Mouse (Mus musculus) CH12.LX (cell line): ENCODE data around the gene Ccdc88c. TPM values are rescaled to one million over a fixed set of nuclear protein-coding genes. Genes with fewer than 3 reads are reported as not detected.
A peak's percentile ranks its signal among the peaks of the same experiment; 100 is the strongest.

Source experiments
- DNase-seq: peaks from one replicate; pipeline ENCODE4 v3.0.0-alpha.2; 2013; ENCODE audit errors: extremely low read depth
- H3K27ac ChIP-seq: 2 replicates; pipeline ENCODE4 v1.5.1; 2012; ENCODE audit warnings: low read depth, mild to moderate bottlenecking, control low read depth, moderate library complexity; ENCODE audit not compliant: insufficient read depth
- H3K27me3 ChIP-seq: replicated peaks from 2 replicates; pipeline ENCODE3; 2012; ENCODE audit warnings: inconsistent platforms
- H3K36me3 ChIP-seq, 2 experiments: replicated peaks in 1 of 2; 2 replicates each; pipeline versions ENCODE3 to v1.6.1; 2012; ENCODE audit warnings: inconsistent platforms in 1 of 2, low read length in 1 of 2, mild to moderate bottlenecking in 1 of 2, mixed read lengths in 1 of 2, moderate library complexity in 1 of 2; ENCODE audit not compliant: control insufficient read depth in 1 of 2, insufficient read depth in 1 of 2
- H3K4me1 ChIP-seq, 2 experiments: 2 replicates each; pipeline ENCODE4 v1.6.1; 2012; ENCODE audit warnings: inconsistent platforms in 1 of 2, moderate library complexity in 1 of 2; ENCODE audit not compliant: insufficient read depth in 2 of 2, control insufficient read depth in 1 of 2
- H3K4me2 ChIP-seq: 2 replicates; pipeline ENCODE4 v1.6.1; 2012; ENCODE audit warnings: low read depth, mild to moderate bottlenecking, control low read depth; ENCODE audit not compliant: poor library complexity, insufficient read depth, severe bottlenecking
- H3K4me3 ChIP-seq, 3 experiments: fragments of 150-350 bp in 1 of 3; sonication (generic) in 1 of 3; replicated peaks in 1 of 3; 2 replicates each; pipeline versions ENCODE3 to v1.5.1; 2011 to 2012; ENCODE audit warnings: low read depth in 2 of 3, low read length in 2 of 3, mild to moderate bottlenecking in 2 of 3, moderate library complexity in 2 of 3, control low read depth in 1 of 3, improper control_type of control experiment in 1 of 3, inconsistent platforms in 1 of 3, mixed read lengths in 1 of 3; ENCODE audit not compliant: poor library complexity in 1 of 3
- H3K79me2 ChIP-seq: replicated peaks from 2 replicates; pipeline ENCODE4 v1.6.1; 2012; ENCODE audit warnings: mild to moderate bottlenecking, moderate library complexity; ENCODE audit not compliant: control insufficient read depth, poor library complexity, insufficient read depth, severe bottlenecking; ENCODE audit errors: extremely low read depth
- H3K9ac ChIP-seq: 2 replicates; pipeline ENCODE4 v1.6.1; 2012; ENCODE audit warnings: low read depth, mild to moderate bottlenecking, control low read depth, moderate library complexity; ENCODE audit not compliant: insufficient read depth
- H3K9me3 ChIP-seq: replicated peaks from 2 replicates; pipeline ENCODE3; 2012; ENCODE audit warnings: low read length, inconsistent platforms, mixed read lengths
- CTCF ChIP-seq, 2 experiments: IDR thresholded peaks in 1 of 2; conservative IDR thresholded peaks in 1 of 2; 2 replicates each; pipeline ENCODE4 v1.5.1; 2011 to 2012; ENCODE audit warnings: low read depth in 2 of 2, low read length in 2 of 2, improper control_type of control experiment in 1 of 2, inconsistent platforms in 1 of 2, mild to moderate bottlenecking in 1 of 2, moderate library complexity in 1 of 2
- ELF1 ChIP-seq: IDR thresholded peaks from 2 replicates; pipeline ENCODE4 v1.6.1; 2014; ENCODE audit warnings: low read depth, mild to moderate bottlenecking, inconsistent platforms, low read length, improper control_type of control experiment
- GABPA ChIP-seq: IDR thresholded peaks from 2 replicates; pipeline ENCODE4 v1.6.1; 2012; ENCODE audit warnings: low read depth, low read length, improper control_type of control experiment, inconsistent platforms; ENCODE audit not compliant: insufficient replicate concordance
- KAT2A ChIP-seq: IDR thresholded peaks from 2 replicates; pipeline ENCODE4 v1.6.1; 2012; ENCODE audit warnings: low read length, improper control_type of control experiment, inconsistent platforms; ENCODE audit not compliant: insufficient replicate concordance
- MAFK ChIP-seq: IDR thresholded peaks from 2 replicates; pipeline ENCODE4 v1.6.1; 2011; ENCODE audit warnings: low read length, improper control_type of control experiment; ENCODE audit not compliant: insufficient replicate concordance
- MAZ ChIP-seq: IDR thresholded peaks from 2 replicates; pipeline ENCODE4 v1.6.1; 2012; ENCODE audit warnings: low read depth, mild to moderate bottlenecking, inconsistent platforms, low read length, improper control_type of control experiment, moderate library complexity
- MXI1 ChIP-seq: IDR thresholded peaks from 2 replicates; pipeline ENCODE4 v1.6.1; 2011; ENCODE audit warnings: mild to moderate bottlenecking, low read depth, low read length, improper control_type of control experiment
- MYC ChIP-seq: IDR thresholded peaks from 2 replicates; pipeline ENCODE4 v1.6.1; 2011; ENCODE audit warnings: low read depth, mild to moderate bottlenecking, improper control_type of control experiment, low read length
- NELFE ChIP-seq: IDR thresholded peaks from 2 replicates; pipeline ENCODE4 v1.6.1; 2011; ENCODE audit warnings: low read depth, low read length, improper control_type of control experiment
- NRF1 ChIP-seq: IDR thresholded peaks from 2 replicates; pipeline ENCODE4 v1.6.1; 2014; ENCODE audit warnings: low read depth, mild to moderate bottlenecking, inconsistent platforms, low read length, improper control_type of control experiment, moderate library complexity
- POLR2A ChIP-seq: IDR thresholded peaks from 2 replicates; pipeline ENCODE4 v1.6.1; 2011; ENCODE audit warnings: low read depth, mild to moderate bottlenecking, improper control_type of control experiment, low read length
- POLR2AphosphoS2 ChIP-seq: IDR thresholded peaks from 2 replicates; pipeline ENCODE4 v1.6.1; 2011; ENCODE audit warnings: low read depth, low read length, improper control_type of control experiment
- RAD21 ChIP-seq: IDR thresholded peaks from 2 replicates; pipeline ENCODE4 v1.6.1; 2011; ENCODE audit warnings: low read depth, mild to moderate bottlenecking, low read length, improper control_type of control experiment, moderate library complexity
- TBP ChIP-seq: conservative IDR thresholded peaks from 2 replicates; pipeline ENCODE4 v1.6.1; 2011; ENCODE audit warnings: low read depth, low read length, improper control_type of control experiment
- UBTF ChIP-seq: IDR thresholded peaks from 2 replicates; pipeline ENCODE4 v1.6.1; 2012; ENCODE audit warnings: low read depth, mild to moderate bottlenecking, inconsistent platforms, low read length, improper control_type of control experiment, moderate library complexity
- USF1 ChIP-seq: IDR thresholded peaks from 2 replicates; pipeline ENCODE4 v1.6.1; 2014; ENCODE audit warnings: low read depth, mild to moderate bottlenecking, inconsistent platforms, low read length, improper control_type of control experiment
- USF2 ChIP-seq: conservative IDR thresholded peaks from 2 replicates; pipeline ENCODE4 v1.6.1; 2011; ENCODE audit warnings: low read depth, low read length, improper control_type of control experiment
- ZMIZ1 ChIP-seq: IDR thresholded peaks from 2 replicates; pipeline ENCODE4 v1.6.1; 2012; ENCODE audit warnings: low read depth, mild to moderate bottlenecking, inconsistent platforms, low read length, improper control_type of control experiment
- ZNF384 ChIP-seq: IDR thresholded peaks from 2 replicates; pipeline ENCODE4 v1.6.1; 2012; ENCODE audit warnings: low read depth, low read length, improper control_type of control experiment, inconsistent platforms
- dilution Hi-C: fragments of 300-500 bp; cut with MboI; formaldehyde crosslinking; loops from 2 replicates; pipeline ENCODE4 v1.14.3; 2020; ENCODE audit warnings: low sequenced_read_pairs; ENCODE audit not compliant: extremely low pct_unique_long_range_greater_than_20kb, extremely low pct_ligation_motif_present
- in situ Hi-C: fragments of 300-500 bp; cut with MboI; formaldehyde crosslinking; loops from 3 replicates; pipeline ENCODE4 v1.14.3; 2019; ENCODE audit warnings: low sequenced_read_pairs, low pct_ligation_motif_present, low pct_unique_long_range_greater_than_20kb, mixed read lengths
- polyA plus RNA-seq: library from polyadenylated mRNA; unstranded; fragments of >175 nt; gene quantifications from 2 replicates; pipeline ENCODE4 v1.2.1, GENCODE M21; 2012; ENCODE audit warnings: low read depth; ENCODE audit not compliant: insufficient read length
- total RNA-seq, 2 experiments: library from RNA; depleted of rRNA; stranded (reverse); fragments of 300-350 nt in 1 of 2; fragments of >200 nt in 1 of 2; gene quantifications; 2 replicates each; pipeline ENCODE4 v1.2.3; 2012 to 2014

The Ccdc88c gene
- total and polyA plus RNA-seq, 3 experiments = 20.3 to 32.7 (median 24.9) TPM

GRCm38 (mm10) chr12:101066329-101066728 is 37.5 kb upstream of the Ccdc88c start:
- dilution Hi-C loops (no loop called here), in situ Hi-C loops (no loop called here)
- no peak for DNase-seq
- no peak overlapping the region for H3K9ac ChIP-seq
- H3K27ac ChIP-seq = no peak overlapping the region
- H3K4me2 ChIP-seq = no peak overlapping the region
- H3K9me3 ChIP-seq = peaks cover 2% of the 10 kb centered on the region
- H3K36me3 ChIP-seq = peaks cover 31 to 76% of the 10 kb centered on the region in 2 experiments
- peaks cover 61% of the 10 kb centered on the region for H3K79me2 ChIP-seq
- H3K27me3 ChIP-seq = no peaks in the 10 kb centered on the region
- peaks cover 0 to 14% of the 10 kb centered on the region in 2 experiments; a peak in 1 of 4 replicates for H3K4me1 ChIP-seq
- TF ChIP-seq ZNF384 = peak; percentile 43; the same call in 1 of the 2 replicates
- no peak for TF ChIP-seq CTCF (conservative IDR thresholded peaks at IDR 0.05 in 1 of 2, IDR thresholded peaks at IDR 0.05 in 1 of 2; ENCODE audit: low read depth in 2 of 2, low read length in 2 of 2)
- no peak for TF ChIP-seq POLR2A
- H3K4me3 ChIP-seq = no peak overlapping the region

- Histone ChIP-seq H3K9ac (no peak overlapping the region), H3K27ac (no peak overlapping the region), H3K79me2 (no peaks in the 10 kb centered on the region), H3K4me1 (no peaks in the 10 kb centered on the region), H3K27me3 (no peaks in the 10 kb centered on the region), H3K9me3 (no peaks in the 10 kb centered on the region), H3K4me3 (no peak overlapping the region), H3K36me3 (peaks cover 41 to 70% of the 10 kb centered on the region in 2 experiments), H3K4me2 (no peak overlapping the region)
- DNase-seq = no peak
- TF ChIP-seq USF2 (no peak), ELF1 (no peak), GABPA (no peak), TBP (no peak), NRF1 (no peak), UBTF (no peak), NELFE (no peak), RAD21 (no peak), MAFK (no peak), MYC (no peak), MXI1 (no peak), MAZ (no peak), POLR2AphosphoS2 (no peak), CTCF (conservative IDR thresholded peaks at IDR 0.05 in 1 of 2, IDR thresholded peaks at IDR 0.05 in 1 of 2; ENCODE audit: low read depth in 2 of 2, low read length in 2 of 2) (no peak), POLR2A (no peak), ZMIZ1 (no peak), USF1 (no peak), KAT2A (no peak), ZNF384 (no peak)
- dilution Hi-C loops = no loop called here
- in situ Hi-C loops = loop anchor here (10.0 kb wide), 1 partner anchor 175 kb away; no protein-coding TSS in a partner anchor
These were observed 11.1 kb upstream of the Ccdc88c start for GRCm38 (mm10) chr12:101039956-101040355.
